Mouse (Mus musculus) CD4-positive, CD25-positive, alpha-beta regulatory T cell (primary cell): Measurements from ENCODE around the gene Olfr231. TPM values are rescaled to one million over a fixed set of nuclear protein-coding genes. Genes with fewer than 3 reads are reported as not detected.

Source experiments
- polyA plus RNA-seq: library from polyadenylated mRNA; unstranded; fragments of 100-300 nt; shearing (Covaris generic); gene quantifications from one replicate; pipeline ENCODE4 v1.2.1, GENCODE M21; 2017

Olfr231 gene
- not detected for polyA plus RNA-seq

GRCm38 (mm10) chr1:174121062-174121461, at the start of gene Olfr231:
Gene Olfr231 (minus strand): TSS chr1:174121162.

GRCm38 (mm10) chr1:174155333-174155732, 34.4 kb upstream of the Olfr231 start, which contains the start of gene Olfr420:
Gene Olfr420 (plus strand): TSS chr1:174155633.

GRCm38 (mm10) chr1:174131217-174131616, 10.3 kb upstream of the Olfr231 start, which contains the start of gene Olfr424:
Gene Olfr424 (plus strand): TSS chr1:174131517.

GRCm38 (mm10) chr1:174096591-174096990, 24.4 kb downstream of the Olfr231 start, which contains the start of gene Olfr427:
Gene Olfr427 (plus strand): TSS chr1:174096891.

DNA sequence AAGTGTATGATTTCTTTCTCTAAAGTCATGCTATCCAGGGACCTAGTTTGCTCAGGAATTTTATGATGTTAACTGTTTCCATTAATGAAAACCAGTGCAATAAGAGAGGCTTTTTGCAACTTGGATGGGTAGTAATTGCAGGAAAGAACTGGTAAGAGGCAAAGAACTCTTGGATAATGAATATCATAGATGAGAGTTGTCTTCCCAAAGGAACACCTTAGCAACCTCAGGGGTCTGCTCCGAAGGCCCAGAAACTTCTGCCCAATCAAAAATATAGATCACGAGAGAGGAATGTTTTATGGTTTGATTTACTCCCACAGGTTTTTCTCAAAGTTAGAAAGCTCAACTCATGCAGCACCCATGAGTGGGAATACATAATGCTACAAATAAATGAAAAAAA, 36.9 kb downstream of the Olfr231 start, which contains the start of gene Olfr429:
Olfr429 (plus strand) TSS at position 301 of the 400 bp plus-strand sequence.

DNA sequence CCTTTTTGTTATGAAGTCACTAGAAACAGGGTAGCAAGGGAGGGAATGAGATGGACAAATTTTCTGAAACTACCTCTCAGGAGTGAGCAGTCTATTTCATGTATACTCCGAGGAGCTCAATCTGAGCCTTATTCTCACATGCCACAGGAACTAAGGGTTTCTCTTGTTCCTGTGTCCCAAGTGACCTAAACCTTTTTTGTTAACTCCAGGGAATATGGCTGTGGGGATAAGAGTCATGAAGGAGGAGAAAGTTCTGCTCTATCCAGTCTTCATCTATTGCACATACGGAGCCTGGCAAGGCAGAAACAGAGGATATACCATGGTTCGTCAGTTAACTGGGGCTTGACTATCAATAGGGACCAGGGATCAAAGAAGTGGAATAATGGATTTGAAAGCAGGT, 54.7 kb downstream of the Olfr231 start, which contains the start of gene Olfr430:
Olfr430 (plus strand) TSS at position 301 of the 400 bp plus-strand sequence.

Other genes starting within 250 kb of the Olfr231 start
- 1.0 TPM for gene Ifi211, start 208.1 kb downstream of the Olfr231 start, polyA plus RNA-seq
- gene Mndal, start 178.7 kb downstream of the Olfr231 start, polyA plus RNA-seq: 503 TPM
- 381 TPM for gene Ifi203, start 178.5 kb downstream of the Olfr231 start, polyA plus RNA-seq
- gene Ifi202b, start 138.4 kb downstream of the Olfr231 start, polyA plus RNA-seq: not detected
- 0.24 TPM for gene Ifi205, start 89.4 kb downstream of the Olfr231 start, polyA plus RNA-seq
- gene Olfr433, start 80.5 kb downstream of the Olfr231 start, polyA plus RNA-seq: 0.07 TPM
- 0.24 TPM for gene Olfr432, start 72.0 kb downstream of the Olfr231 start, polyA plus RNA-seq
- gene Olfr430, start 54.6 kb downstream of the Olfr231 start, polyA plus RNA-seq: not detected
- gene Olfr429, start 36.8 kb downstream of the Olfr231 start, polyA plus RNA-seq: not detected
- not detected for gene Olfr427, start 24.3 kb downstream of the Olfr231 start, polyA plus RNA-seq
- not detected for gene Olfr424, start 10.4 kb upstream of the Olfr231 start, polyA plus RNA-seq
- not detected for gene Olfr420, start 34.5 kb upstream of the Olfr231 start, polyA plus RNA-seq
- gene Spta1, start 51.6 kb upstream of the Olfr231 start, polyA plus RNA-seq: not detected
- not detected for gene Olfr419, start 130.9 kb upstream of the Olfr231 start, polyA plus RNA-seq
- not detected for gene Mptx1, start 209.4 kb upstream of the Olfr231 start, polyA plus RNA-seq
- not detected for gene Olfr417, start 244.0 kb upstream of the Olfr231 start, polyA plus RNA-seq